Mouse (Mus musculus) lung, postnatal 10 days (tissue): Measurements from ENCODE around the gene Ghdc.

Experiments used
- DNase-seq: peaks from one replicate; pipeline ENCODE4 v3.0.0; 2021

Gene Ghdc

GRCm38 (mm10) chr11:100741348-100741747 is 29.4 kb downstream of the Ghdc start:
- DNase-seq: peak; percentile 37

- no peak for DNase-seq
Measured at GRCm38 (mm10) chr11:100738749-100739148, 32.0 kb downstream of the Ghdc start.

- DNase-seq: peak; percentile 100
Measured at GRCm38 (mm10) chr11:100738066-100738604, 32.6 kb downstream of the Ghdc start, which contains the start of gene Rab5c. Gene Rab5c (minus strand): TSS chr11:100738215.

- no peak for DNase-seq
Measured at GRCm38 (mm10) chr11:100737105-100737733, 33.5 kb downstream of the Ghdc start.

- DNase-seq: no peak
Measured at GRCm38 (mm10) chr11:100736746-100737080, 34.0 kb downstream of the Ghdc start.

GRCm38 (mm10) chr11:100735954-100736745 is 34.6 kb downstream of the Ghdc start:
- DNase-seq: no peak

GRCm38 (mm10) chr11:100735134-100735865 is 35.5 kb downstream of the Ghdc start:
- no peak for DNase-seq

- no peak for DNase-seq
Measured at GRCm38 (mm10) chr11:100730477-100731205, 40.1 kb downstream of the Ghdc start.

GRCm38 (mm10) chr11:100729976-100730375 is 40.8 kb downstream of the Ghdc start:
- DNase-seq: no peak

GRCm38 (mm10) chr11:100728601-100729000 is 42.2 kb downstream of the Ghdc start:
- DNase-seq: no peak

GRCm38 (mm10) chr11:100727201-100727600 is 43.6 kb downstream of the Ghdc start:
- DNase-seq: no peak

- peak; percentile 75 for DNase-seq
Measured at GRCm38 (mm10) chr11:100724919-100725512, 45.7 kb downstream of the Ghdc start.

GRCm38 (mm10) chr11:100722493-100723028 is 48.2 kb downstream of the Ghdc start:
- DNase-seq: no peak

GRCm38 (mm10) chr11:100721776-100722492 is 48.8 kb downstream of the Ghdc start:
- no peak for DNase-seq

- no peak for DNase-seq
Measured at GRCm38 (mm10) chr11:100721254-100721653, 49.5 kb downstream of the Ghdc start.

GRCm38 (mm10) chr11:100720345-100720744 is 50.4 kb downstream of the Ghdc start:
- DNase-seq: no peak

- no peak for DNase-seq
Measured at GRCm38 (mm10) chr11:100719893-100720292, 50.9 kb downstream of the Ghdc start.

GRCm38 (mm10) chr11:100719312-100719711 is 51.4 kb downstream of the Ghdc start:
- no peak for DNase-seq

- no peak for DNase-seq
Measured at GRCm38 (mm10) chr11:100718866-100719265, 51.9 kb downstream of the Ghdc start.

- DNase-seq: no peak
Measured at GRCm38 (mm10) chr11:100718462-100718861, 52.3 kb downstream of the Ghdc start.

GRCm38 (mm10) chr11:100716649-100717048 is 54.1 kb downstream of the Ghdc start:
- DNase-seq: no peak
